Mouse (Mus musculus) kidney, postnatal 0 days (tissue): Measurements from ENCODE around the gene Mgst1. TPM values are rescaled to one million over a fixed set of nuclear protein-coding genes. Genes with fewer than 3 reads are reported as not detected.

ENCODE experiments used
- ATAC-seq: fragments of 200-750 bp; cut with Nextera tagmentation; replicated peaks from 2 replicates; pipeline ENCODE4 v1.8.0; 2017; ENCODE audit warnings: low read depth, moderate number of reproducible peaks, moderate TSS enrichment, moderate library complexity; ENCODE audit not compliant: low FRiP score
- DNase-seq: peaks from one replicate; pipeline ENCODE4 v3.0.0-alpha.2; 2016; ENCODE audit warnings: low spot score
- H3K27ac ChIP-seq: fragments of 300-500 bp; sonication (generic); 2 replicates; pipeline ENCODE4 v1.5.1; 2014; ENCODE audit warnings: mild to moderate bottlenecking
- H3K27me3 ChIP-seq: fragments of 300-500 bp; sonication (generic); 2 replicates; pipeline ENCODE4 v1.6.1; 2014; ENCODE audit warnings: low read length, mixed read lengths; ENCODE audit not compliant: insufficient read depth
- H3K36me3 ChIP-seq: fragments of 300-500 bp; sonication (generic); 2 replicates; pipeline ENCODE4 v1.6.1; 2014; ENCODE audit warnings: low read length, mixed read lengths; ENCODE audit not compliant: insufficient read depth
- H3K4me1 ChIP-seq: fragments of 300-500 bp; sonication (generic); replicated peaks from 2 replicates; pipeline ENCODE4 v1.6.1; 2014; ENCODE audit warnings: antibody characterized with exemption, low read length, mixed read lengths; ENCODE audit not compliant: insufficient read depth
- H3K4me2 ChIP-seq: fragments of 300-500 bp; sonication (generic); 2 replicates; pipeline ENCODE4 v1.6.1; 2014; ENCODE audit warnings: mild to moderate bottlenecking, low read length, moderate library complexity, mixed read lengths
- H3K4me3 ChIP-seq: fragments of 300-500 bp; sonication (generic); replicated peaks from 2 replicates; pipeline ENCODE4 v1.5.1; 2014; ENCODE audit warnings: low read depth, low read length
- H3K9ac ChIP-seq: fragments of 300-500 bp; sonication (generic); 2 replicates; pipeline ENCODE4 v1.6.1; 2014; ENCODE audit warnings: low read depth, low read length
- H3K9me3 ChIP-seq: fragments of 300-500 bp; sonication (generic); replicated peaks from 2 replicates; pipeline ENCODE4 v1.6.1; 2016; ENCODE audit warnings: low read length, inconsistent platforms, mixed read lengths
- CTCF ChIP-seq: IDR thresholded peaks from 2 replicates; pipeline ENCODE4 v1.5.1; 2016; ENCODE audit warnings: antibody characterized with exemption, low read depth, mild to moderate bottlenecking, moderate library complexity
- WGBS: fragments of 180-500 bp; shearing (Covaris S2); extraction: QIAGEN DNeasy Blood & Tissue Kit; methylation state at CpG from one replicate; pipeline ENCODE4 v1.1.7; 2014; 5-methylcytosine and 5-hydroxymethylcytosine counted together
- polyA plus RNA-seq: library from polyadenylated mRNA; unstranded; fragments of >200 nt; fragmentation: Nextera tagmentation; extraction: Ambion mirVana; gene quantifications from 2 replicates; pipeline ENCODE4 v1.2.1, GENCODE M21; 2015

Mgst1 gene
- polyA plus RNA-seq, 1 experiment from 2014 or later, result 439 TPM

DNA sequence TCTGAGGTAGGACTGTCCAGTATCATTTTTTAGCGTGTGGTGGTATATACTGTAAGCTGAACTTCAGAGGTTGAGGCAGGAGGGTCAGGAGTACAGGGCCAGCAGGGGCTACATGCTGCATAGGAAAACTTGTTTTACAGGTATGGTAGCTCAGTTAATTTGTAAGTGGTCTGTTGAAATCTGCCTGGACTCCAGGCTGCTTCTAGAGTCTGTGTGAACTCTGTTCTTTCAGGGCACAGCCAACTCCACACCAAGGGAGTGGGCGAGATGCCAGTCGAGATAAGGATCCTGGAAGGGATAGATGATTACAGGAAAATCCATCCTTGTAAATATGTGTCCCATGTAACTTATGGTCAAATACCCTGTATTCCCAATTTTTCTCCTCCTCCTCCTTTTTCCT lies 3.3 kb downstream of the Mgst1 start:
- DNase-seq, result peak; percentile 20
- Histone ChIP-seq H3K36me3 (no peaks in the 10 kb centered on the region), H3K9me3 (no peaks in the 10 kb centered on the region), H3K4me1 (peaks cover 8% of the 10 kb centered on the region; the same call in 1 of the 2 replicates), H3K4me3 (no peak overlapping the region), H3K27ac (peak overlapping the region; percentile 27; the same call in 1 of the 2 replicates), H3K4me2 (peak overlapping the region; percentile 65; the same call in 1 of the 2 replicates), H3K9ac (no peak overlapping the region), H3K27me3 (no peaks in the 10 kb centered on the region)
- peak; percentile 53 for ATAC-seq
- TF ChIP-seq CTCF, result no peak
- WGBS, result 63% methylated on average over 3 of the region's 3 CpGs

GRCm38 (mm10) chr6:138153111-138153510 lies 13.0 kb downstream of the Mgst1 start:
- H3K9ac ChIP-seq, result no peak overlapping the region

DNA sequence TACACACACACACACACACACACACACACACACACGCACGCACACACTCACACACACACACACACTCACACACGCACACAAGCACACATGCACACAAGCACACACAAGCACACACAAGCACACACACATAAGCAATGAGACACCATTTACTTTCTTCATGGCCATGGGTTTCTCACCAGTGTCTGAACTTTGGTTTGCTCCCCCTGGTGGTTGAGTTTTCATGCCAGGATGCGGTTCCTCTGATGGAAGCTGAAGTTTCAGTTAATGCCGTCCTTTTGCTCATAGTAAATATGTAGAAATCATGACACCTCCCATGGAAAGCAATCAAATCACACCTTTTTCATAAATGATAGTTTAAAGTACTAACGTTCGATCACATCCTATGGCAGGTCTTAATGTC lies 23.8 kb downstream of the Mgst1 start:
- no peak for ATAC-seq
- H3K9ac ChIP-seq, result no peak overlapping the region
- no peaks in the 10 kb centered on the region for H3K9me3 ChIP-seq
- H3K36me3 ChIP-seq, result no peaks in the 10 kb centered on the region
- peak; percentile 80 for TF ChIP-seq CTCF
- H3K4me1 ChIP-seq, result no peaks in the 10 kb centered on the region
- H3K27me3 ChIP-seq, result no peaks in the 10 kb centered on the region
- no peak overlapping the region for H3K4me3 ChIP-seq
- WGBS, result 78% methylated on average over 7 of the region's 7 CpGs
- DNase-seq, result peak; percentile 46
- no peak overlapping the region for H3K4me2 ChIP-seq
- H3K27ac ChIP-seq, result no peak overlapping the region

More at GRCm38 (mm10) chr6:138153111-138153510, 13.0 kb downstream of the Mgst1 start:
- Histone ChIP-seq H3K4me1 (no peaks in the 10 kb centered on the region), H3K4me2 (no peak overlapping the region), H3K27ac (no peak overlapping the region), H3K9me3 (no peaks in the 10 kb centered on the region), H3K4me3 (no peak overlapping the region), H3K36me3 (0 out of 2 replicates have a peak, but pooled peaks cover 8% of the 10 kb centered on the region), H3K27me3 (no peaks in the 10 kb centered on the region)
- peak; percentile 80 for DNase-seq
- TF ChIP-seq CTCF, result peak; percentile 96
- WGBS, result 21% methylated on average over 5 of the region's 5 CpGs
- ATAC-seq, result peak; percentile 69

- Histone ChIP-seq H3K27ac (no peak overlapping the region), H3K9me3 (no peaks in the 10 kb centered on the region), H3K27me3 (no peaks in the 10 kb centered on the region), H3K36me3 (no peaks in the 10 kb centered on the region), H3K9ac (no peak overlapping the region), H3K4me3 (no peak overlapping the region), H3K4me2 (no peak overlapping the region), H3K4me1 (no peaks in the 10 kb centered on the region)
- peak; percentile 81 for DNase-seq
- 48% methylated on average over 15 of the region's 15 CpGs for WGBS
- peak; percentile 81 for TF ChIP-seq CTCF
- ATAC-seq, result peak; percentile 52; the same call in 1 of the 2 replicates
These were observed 31.5 kb downstream of the Mgst1 start for GRCm38 (mm10) chr6:138171480-138172224.

Other genes with a start within 250 kb of the Mgst1 start
- gene Slc15a5, start 60.4 kb upstream of the Mgst1 start, polyA plus RNA-seq, result 0.13 and 0.15 TPM in 2 replicates